Mouse (Mus musculus) fat pad, adult 2 months (tissue): ENCODE results near the gene Gm13199.

ENCODE experiments used
- DNase-seq: peaks from one replicate; pipeline ENCODE4 v3.0.0-alpha.2; 2011; ENCODE audit warnings: low read depth, low spot score; ENCODE audit errors: extremely low read depth

Gene Gm13199

DNA sequence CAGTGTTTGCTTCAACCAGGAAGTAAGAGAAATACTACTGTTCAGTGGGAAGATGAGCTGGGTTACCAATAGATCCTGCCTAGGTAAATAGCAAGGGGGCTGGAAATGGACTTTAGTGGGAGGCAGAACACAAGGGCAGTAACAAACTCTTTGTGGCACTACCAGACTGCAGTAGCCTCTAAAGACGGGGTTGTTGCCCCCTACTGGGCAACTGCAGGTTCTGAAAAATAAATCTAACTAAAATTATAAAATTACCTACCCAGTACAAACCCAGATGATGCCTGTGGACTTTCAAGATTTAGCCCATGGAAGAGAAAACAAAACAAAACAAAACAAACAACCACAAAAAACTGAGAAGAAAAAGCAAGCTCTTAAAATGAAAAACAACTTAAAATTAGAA lies 38.5 kb downstream of the Gm13199 start:
- DNase-seq: no peak

DNA sequence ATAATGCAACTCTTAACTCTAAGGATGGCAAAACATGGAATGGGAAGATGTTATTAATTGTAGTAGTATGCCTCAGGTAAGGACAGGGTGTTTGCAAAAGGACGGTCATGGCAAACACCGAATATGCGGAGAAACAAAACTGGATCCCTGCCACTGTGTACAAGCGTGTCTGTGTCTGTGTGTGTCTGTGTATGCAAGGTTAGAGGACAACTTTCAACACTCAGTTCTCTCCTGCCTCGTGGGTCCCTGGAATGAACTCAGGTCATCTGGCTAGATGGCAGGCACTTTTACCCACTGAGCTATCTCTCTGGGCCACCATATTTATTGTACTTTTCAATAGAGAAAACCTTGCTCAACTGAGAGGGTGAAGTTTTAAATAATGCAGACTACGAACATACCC lies 40.3 kb downstream of the Gm13199 start:
- no peak for DNase-seq

DNA sequence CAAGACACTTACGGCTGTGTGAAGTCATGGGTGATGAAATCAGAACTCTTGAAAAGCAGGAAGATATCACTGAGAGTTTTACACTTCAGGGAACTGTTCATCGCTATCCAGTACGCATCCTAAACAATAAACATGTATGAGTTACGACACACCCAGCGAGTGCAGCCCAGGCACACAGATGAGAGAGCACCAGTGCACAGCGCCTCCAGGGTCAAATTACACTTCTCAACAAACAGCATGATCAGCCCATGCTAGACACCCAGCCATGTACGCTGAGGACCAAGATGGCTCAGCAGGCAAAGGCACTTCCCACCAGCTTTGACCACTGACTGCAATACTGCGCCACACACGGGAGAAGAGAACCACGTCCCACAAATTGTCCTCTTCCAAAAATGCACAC lies 41.5 kb downstream of the Gm13199 start:
- DNase-seq: no peak
